Mouse (Mus musculus) T-helper 1 cell (primary cell): ENCODE data around the gene Serpina3g.
"Not testable (repeated sequence)": the region's sequence is repeated elsewhere in the genome, so short reads cannot be mapped to it uniquely, and the experiment has no call there.

Source experiments
- in situ Hi-C: fragments of 300-600 bp; cut with MboI, MseI; formaldehyde crosslinking; loops from one replicate; pipeline ENCODE4 v1.15.1; 2025; ENCODE audit warnings: high pct_unique_total_duplicates

Serpina3g gene

GRCm38 (mm10) chr12:104235915-104236314, at the start of gene Serpina3g:
Gene Serpina3g (plus strand): TSS chr12:104236245.
- in situ Hi-C loops: no loop called here

GRCm38 (mm10) chr12:104189246-104189645, 46.8 kb upstream of the Serpina3g start:
- in situ Hi-C loops: no loop called here

GRCm38 (mm10) chr12:104190852-104191251, 45.2 kb upstream of the Serpina3g start:
- in situ Hi-C loops: no loop called here

- in situ Hi-C loops: no loop called here
Measured at GRCm38 (mm10) chr12:104209149-104209548, 26.9 kb upstream of the Serpina3g start.

- in situ Hi-C loops: no loop called here
Measured at GRCm38 (mm10) chr12:104209802-104210201, 26.2 kb upstream of the Serpina3g start.

GRCm38 (mm10) chr12:104213689-104214444, 22.2 kb upstream of the Serpina3g start:
- in situ Hi-C loops: no loop called here

GRCm38 (mm10) chr12:104214445-104214753, 21.6 kb upstream of the Serpina3g start, which contains the start of gene Serpina3f:
Gene Serpina3f (plus strand): TSS chr12:104214544.
- in situ Hi-C loops: no loop called here

GRCm38 (mm10) chr12:104215249-104215648, 20.8 kb upstream of the Serpina3g start:
- in situ Hi-C loops: no loop called here

- in situ Hi-C loops: no loop called here
Measured at GRCm38 (mm10) chr12:104221616-104222015, 14.4 kb upstream of the Serpina3g start.

GRCm38 (mm10) chr12:104223690-104224089, 12.4 kb upstream of the Serpina3g start:
- in situ Hi-C loops: no loop called here

- in situ Hi-C loops: no loop called here
Measured at GRCm38 (mm10) chr12:104224598-104225300, 11.3 kb upstream of the Serpina3g start.

GRCm38 (mm10) chr12:104230762-104231161, 5.3 kb upstream of the Serpina3g start:
- in situ Hi-C loops: no loop called here

- in situ Hi-C loops: not testable (repeated sequence)
Measured at GRCm38 (mm10) chr12:104238048-104238447, 2.0 kb downstream of the Serpina3g start.

- in situ Hi-C loops: loop anchor here (10.0 kb wide), 1 partner anchor 171 kb away; no protein-coding TSS in a partner anchor
Measured at GRCm38 (mm10) chr12:104243307-104243706, 7.3 kb downstream of the Serpina3g start.

- in situ Hi-C loops: loop anchor here (10.0 kb wide), 1 partner anchor 170 kb away; no protein-coding TSS in a partner anchor
Measured at GRCm38 (mm10) chr12:104245092-104245491, 9.0 kb downstream of the Serpina3g start.

- in situ Hi-C loops: loop anchor here (10.0 kb wide), 1 partner anchor 169 kb away; no protein-coding TSS in a partner anchor
Measured at GRCm38 (mm10) chr12:104245595-104245994, 9.6 kb downstream of the Serpina3g start.

- in situ Hi-C loops: loop anchor here (10.0 kb wide), 1 partner anchor 167 kb away; no protein-coding TSS in a partner anchor
Measured at GRCm38 (mm10) chr12:104247553-104248002, 11.5 kb downstream of the Serpina3g start.

GRCm38 (mm10) chr12:104248231-104248630, 12.2 kb downstream of the Serpina3g start:
- in situ Hi-C loops: loop anchor here (10.0 kb wide), 1 partner anchor 167 kb away; no protein-coding TSS in a partner anchor

- in situ Hi-C loops: loop anchor here (10.0 kb wide), 1 partner anchor 256 kb away; no protein-coding TSS in a partner anchor
Measured at GRCm38 (mm10) chr12:104261041-104261440, 25.0 kb downstream of the Serpina3g start.

GRCm38 (mm10) chr12:104262863-104263262, 26.8 kb downstream of the Serpina3g start, which contains the start of gene Serpina3i:
Gene Serpina3i (plus strand): TSS chr12:104263122.
- in situ Hi-C loops: loop anchor here (10.0 kb wide), 1 partner anchor 258 kb away; no protein-coding TSS in a partner anchor

GRCm38 (mm10) chr12:104266374-104266773, 30.3 kb downstream of the Serpina3g start:
- in situ Hi-C loops: loop anchor here (10.0 kb wide), 1 partner anchor 262 kb away; no protein-coding TSS in a partner anchor
